Mouse (Mus musculus) R1 (cell line): ENCODE data around the gene Rubcnl.

Experiments
- DNase-seq: peaks from one replicate; pipeline ENCODE4 v3.0.0-alpha.2; 2018; ENCODE audit warnings: low read depth, low spot score

Gene Rubcnl

DNA sequence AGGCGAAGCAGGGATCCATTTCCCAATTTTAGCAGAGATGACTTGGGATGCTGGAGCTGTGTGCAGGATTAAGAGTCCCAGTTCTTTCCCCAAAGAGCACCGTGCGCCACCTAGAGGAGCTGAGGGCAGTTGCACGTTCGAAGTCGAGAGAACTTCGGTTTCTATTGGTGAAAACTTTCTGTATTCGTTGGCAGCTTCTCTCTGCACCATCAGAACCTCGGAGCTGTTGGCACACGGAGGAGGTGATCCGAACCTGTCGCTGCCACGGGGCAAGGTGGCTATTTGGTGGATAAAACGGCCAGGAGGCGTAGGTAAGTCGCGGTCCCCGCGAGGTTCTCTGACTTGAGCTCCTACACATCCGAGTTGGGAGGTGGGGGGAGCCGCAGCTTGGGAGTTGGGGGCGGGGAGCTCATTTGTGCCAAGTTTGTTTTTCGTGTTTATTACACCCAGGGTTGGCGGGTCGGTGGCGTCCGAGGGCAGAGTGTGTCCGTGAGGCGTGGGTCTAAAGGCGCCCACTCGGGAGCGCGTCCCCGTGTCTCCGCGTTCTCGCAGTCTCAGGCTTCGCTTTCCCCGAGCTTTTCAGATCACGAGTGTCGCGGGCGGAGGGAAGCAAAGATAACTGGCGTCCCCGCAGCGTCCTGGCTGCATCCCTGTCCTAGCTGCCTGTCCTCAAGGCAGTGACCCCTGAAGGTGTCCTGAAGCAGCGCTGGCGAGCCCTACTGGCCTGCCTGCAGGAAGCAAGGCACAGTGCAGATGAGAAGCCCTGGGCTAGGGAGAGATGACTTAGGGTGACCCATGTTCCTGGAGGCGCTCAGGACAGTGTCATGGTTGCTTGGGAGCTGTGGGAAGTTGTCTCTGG, at the start of gene Rubcnl:
TSS of gene Rubcnl (plus strand) at position 172 of the 859 bp plus-strand sequence.
- DNase-seq: peak; percentile 90

DNA sequence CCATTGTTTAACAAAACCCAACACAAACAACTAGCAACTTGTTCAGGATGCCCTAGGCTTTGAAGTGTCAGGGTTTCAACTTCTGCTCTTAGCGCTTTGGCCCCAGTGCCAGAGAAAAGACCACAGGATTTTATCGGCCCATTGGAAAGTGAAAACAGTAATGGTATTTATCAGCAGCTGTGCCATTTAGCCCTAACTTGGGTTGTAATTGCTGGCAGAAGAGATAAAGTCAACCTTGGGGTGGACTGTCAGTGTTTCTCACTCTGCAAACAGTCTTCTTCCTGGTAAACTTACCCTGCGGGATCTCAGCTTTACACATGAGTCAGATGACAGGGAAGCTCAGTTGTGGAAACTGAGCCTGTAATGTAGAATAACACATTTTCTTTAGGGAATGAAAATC, 43.6 kb upstream of the Rubcnl start:
- no peak for DNase-seq

DNA sequence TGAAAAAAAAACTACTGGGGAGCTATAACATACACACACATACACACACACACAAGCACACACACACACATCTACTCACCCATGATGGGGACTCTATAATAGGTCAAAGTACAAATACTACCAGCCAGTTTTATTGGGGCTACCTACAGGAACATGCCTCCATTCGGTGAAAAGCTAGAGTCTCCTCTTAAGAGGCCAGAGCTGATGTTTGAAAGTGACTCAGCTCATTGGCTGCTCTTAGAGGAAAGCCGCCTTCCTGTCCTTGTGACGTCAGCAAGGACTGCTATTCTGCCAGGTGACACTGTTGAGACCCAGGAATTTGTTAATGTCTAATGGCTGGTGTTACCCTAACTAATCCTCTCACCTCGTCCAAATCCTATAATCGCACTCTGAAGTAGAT, 43.1 kb upstream of the Rubcnl start:
- no peak for DNase-seq

DNA sequence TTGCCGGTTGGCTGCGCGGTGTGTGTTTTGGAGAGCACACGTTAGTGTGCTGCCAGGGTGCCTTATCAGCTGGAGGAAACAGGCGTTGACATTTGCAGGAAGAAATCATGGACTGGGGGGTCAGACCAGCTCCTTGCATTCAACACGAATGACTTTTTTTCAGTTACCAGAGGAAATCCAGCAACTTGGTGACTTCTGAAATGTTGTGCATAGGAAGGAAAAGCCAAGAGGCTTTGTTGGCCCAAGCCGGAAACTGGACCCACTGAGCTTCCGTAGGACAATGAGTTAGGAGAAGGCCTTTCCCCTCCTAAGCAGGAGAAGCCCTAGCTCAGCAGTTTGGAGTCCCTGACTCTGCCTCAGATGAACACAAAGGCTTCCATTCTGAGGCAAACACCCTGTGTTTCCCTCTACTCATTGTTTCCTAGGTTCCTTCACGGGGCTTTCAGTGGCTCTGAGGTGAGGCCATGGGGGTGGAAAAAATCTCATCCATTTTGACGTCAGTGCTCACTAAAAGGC, 41.6 kb upstream of the Rubcnl start:
- peak; percentile 80 for DNase-seq

DNA sequence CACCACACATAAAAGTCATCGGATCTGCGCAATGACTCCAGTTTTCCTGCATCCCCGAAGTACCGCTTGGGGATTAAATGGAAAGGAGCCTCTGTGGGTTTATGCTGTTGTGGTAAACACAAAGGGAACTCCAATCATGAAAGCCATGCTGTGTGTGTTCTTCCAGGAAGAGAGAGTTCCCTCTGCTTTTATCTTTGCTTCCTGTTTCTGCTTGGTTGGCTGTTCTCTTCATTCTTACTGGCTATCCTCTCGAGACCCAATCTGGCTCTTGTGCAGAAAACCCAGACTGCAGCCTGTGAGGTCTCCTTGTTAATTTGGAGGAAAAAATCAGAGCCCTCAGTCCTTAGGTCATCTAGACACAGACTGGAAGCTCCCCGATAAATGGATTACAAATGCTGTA, 38.9 kb upstream of the Rubcnl start:
- no peak for DNase-seq

DNA sequence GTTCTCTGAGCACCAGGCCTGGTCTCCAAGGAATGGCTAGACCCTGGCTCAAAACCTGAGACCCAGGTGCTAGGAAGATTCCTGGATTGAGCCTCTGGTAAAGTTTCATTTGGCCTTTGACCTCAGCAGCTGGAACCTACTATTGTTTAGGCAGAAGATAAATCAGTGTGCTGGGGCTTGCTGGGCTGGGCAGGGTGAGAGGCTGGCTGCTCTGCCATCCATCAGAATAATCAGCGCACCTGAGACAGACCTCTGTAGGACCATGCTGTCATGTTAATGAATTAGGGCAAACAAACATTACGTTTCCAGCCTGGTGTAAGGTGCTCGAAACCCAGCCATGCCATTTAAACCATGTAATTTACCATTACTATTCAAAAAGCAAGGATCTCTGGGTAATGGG, 34.8 kb upstream of the Rubcnl start:
- no peak for DNase-seq

DNA sequence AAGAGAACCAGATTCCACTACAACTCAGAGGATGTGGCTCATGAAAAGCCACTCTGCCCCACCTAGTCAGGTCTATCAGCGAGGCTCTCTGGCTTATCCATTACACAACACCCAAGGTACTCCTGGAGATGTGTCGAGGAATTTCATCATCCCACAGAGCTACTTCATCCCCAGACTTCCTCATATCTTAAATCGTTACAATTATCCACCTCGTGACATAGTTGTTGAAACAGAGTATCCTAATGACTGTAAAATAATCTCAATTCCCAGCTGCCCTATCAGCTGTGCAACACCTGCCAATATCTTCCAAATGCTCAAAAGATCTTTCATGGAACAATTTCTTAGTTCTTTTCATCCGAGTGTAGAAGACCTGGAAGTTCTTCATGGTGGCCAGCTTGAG, 32.7 kb upstream of the Rubcnl start:
- DNase-seq: no peak

DNA sequence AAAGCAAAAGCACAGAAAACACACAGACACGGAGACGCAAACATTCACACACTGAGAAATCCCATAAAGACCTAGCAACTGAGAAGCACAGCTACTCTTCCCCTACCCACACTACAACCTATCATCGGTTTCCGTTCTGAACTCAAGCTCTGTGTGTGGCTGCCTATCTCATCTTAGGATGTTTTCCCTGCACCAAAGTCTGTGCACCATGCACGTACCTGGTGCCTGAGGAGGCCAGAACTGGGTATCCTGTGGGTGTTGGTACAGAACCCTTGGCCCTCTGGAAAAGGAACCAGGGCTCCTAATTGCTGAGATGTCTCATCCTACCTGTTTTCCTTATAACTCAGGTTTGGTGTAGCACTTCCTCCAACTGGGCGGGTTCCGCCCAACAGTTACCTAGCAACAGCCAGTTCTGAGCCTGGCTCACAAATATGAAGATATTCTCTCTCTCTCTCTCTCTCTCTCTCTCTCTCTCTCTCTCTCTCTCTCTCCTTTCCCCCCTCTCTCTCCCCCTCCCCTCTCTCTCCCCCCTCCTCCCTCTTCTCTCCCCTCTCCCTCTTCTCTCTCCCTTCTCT, 30.9 kb upstream of the Rubcnl start:
- no peak for DNase-seq

DNA sequence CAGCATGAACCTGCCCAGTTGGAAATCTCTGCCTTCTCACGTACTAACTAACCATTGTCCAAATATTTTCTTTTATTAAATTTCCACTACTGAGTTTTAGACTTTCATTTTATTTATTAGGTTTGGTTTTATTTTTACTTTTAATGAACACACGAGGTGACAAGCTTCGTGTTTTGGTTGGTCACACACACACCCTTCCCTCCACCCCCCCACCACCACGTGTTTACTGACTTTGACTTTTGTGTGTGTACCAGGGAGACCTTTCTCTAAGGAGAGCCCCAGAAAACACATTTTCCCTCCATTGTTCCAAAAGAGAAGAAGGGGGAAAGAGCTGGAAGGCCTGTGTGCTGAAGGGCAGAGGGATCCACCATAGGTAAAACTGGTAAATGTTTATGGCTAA, 30.2 kb upstream of the Rubcnl start:
- no peak for DNase-seq

DNA sequence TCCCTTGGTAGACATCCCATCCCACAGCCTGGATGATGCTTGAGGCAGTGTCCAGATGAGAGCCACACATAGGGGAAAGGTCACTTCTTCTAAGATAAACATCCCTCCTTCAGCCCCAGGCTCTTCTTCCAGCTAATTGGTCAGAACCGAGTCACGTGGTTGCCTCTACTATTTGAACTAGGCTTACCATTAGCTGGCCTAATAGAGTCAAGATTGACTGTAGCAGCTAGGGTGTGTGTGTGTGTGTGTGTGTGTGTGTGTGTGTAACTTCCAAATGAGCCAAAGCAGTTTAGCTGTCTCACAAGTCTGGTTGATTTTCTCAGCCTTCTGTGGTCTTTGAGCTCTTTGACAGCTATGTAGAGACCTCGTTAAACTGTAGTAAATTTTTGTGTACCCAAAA, 29.3 kb upstream of the Rubcnl start:
- peak; percentile 8 for DNase-seq

DNA sequence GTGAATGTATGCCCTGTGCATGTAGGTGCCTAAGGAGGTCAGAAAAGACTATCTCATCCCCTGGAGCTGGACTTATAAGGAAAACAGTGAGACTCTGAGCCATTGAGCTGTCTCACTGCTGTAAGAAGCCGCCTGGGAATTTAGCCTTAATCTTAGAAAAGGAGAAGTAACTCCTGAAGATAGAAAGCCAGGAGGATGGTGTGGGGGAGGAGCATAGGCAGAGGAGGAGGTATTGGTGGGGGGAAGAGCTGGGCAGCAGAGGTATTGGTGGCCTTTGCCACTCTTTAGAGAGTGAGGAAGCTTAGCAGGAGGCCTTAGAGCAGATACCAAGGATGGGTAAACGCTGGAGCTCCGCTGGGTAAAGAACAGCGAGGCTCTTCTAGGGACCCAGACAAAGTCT, 26.5 kb upstream of the Rubcnl start:
- no peak for DNase-seq

DNA sequence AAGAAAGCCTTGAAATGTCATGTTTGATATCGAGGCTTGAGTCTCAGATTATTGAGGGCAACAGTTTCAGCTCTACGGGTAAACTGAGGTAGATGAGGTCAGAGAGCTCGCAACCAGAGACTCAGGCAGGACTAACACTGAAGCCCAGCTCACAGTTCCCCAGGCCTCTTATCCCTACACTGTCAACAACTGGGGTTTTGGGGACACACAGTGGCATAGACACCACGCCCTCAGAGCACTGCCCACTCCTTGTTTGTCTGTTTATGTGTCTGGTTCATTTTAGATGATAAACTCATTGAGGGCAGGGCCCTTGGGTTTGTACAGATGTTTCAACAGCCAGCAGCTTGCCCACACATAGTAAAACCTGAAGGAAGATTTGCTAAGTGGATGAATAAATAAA, 25.9 kb upstream of the Rubcnl start:
- no peak for DNase-seq

DNA sequence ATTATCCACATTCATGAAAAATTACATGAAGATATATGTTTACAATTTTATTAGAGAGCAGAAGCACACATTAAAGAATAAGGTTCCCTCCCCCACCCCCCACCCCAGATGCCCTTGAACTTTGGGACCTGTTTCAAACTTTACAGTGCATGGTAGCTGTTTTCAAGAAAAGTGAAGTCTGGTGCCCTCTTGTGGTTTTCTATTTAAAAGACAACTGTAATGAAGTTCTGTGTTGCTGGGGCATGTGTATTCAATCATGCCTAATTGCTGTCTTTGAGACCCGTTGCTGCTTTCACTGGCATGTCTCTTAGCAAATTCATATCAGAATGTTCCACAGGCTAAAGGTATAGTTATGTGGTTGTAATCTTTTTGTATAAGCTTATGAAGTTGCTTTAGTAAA, 25.3 kb upstream of the Rubcnl start:
- DNase-seq: peak; percentile 65

DNA sequence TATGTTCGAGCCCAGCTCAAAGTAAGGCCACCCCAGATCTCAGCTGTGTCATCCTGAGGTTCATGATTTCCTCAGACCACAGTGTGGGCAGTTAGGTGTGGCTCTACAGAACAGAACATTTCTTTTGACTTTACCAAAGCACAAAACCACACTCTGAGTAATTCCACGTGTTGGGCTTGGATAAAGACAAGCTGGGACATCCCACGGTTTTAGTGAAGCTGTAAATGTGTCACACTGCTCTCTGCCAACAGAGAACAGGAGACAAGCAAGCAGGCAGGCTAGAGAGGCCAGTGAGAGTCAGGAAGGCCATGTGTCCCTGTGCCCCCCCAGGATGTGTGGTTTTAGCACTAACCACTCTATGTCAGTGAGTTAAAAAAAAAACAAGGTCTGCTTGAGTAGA, 19.3 kb upstream of the Rubcnl start:
- DNase-seq: no peak

DNA sequence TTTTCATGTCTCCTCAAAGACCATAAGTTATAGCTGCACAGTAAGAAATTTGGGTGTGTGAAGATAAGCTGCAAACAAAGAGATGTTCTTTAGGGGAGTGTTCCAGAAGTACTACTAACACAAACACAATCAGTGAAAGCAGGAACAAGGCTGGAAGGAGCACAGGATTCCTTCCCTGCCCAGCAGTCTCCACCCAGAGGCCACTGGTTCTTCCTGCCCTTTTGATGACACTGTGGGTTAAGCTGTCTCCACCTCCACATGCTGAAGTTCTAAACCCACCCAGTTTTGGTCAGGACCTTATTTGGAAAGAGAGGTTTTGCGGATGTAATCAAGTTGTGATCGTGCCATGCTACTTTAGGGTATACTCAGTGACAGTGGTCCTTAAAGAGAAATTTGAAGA, 18.8 kb upstream of the Rubcnl start:
- no peak for DNase-seq

DNA sequence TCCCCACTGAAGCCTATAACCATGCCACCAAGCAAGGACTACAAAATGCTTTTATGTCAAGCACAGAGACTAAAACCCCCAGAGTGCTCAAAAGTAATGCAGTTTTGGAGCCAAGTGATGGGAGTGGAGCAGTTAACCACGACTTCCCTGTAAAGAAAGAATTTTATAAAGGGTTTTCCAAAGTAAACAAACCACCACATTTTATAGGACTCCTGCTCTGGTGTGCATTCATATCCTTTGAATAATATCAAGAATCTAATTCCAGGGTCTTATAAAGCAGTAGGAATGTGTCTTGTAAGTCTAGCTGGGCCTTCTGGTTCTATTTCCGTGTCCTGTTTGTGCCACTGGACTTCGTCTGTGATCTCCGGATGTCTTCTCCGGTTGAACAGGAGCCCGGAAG, 14.5 kb upstream of the Rubcnl start:
- DNase-seq: no peak

DNA sequence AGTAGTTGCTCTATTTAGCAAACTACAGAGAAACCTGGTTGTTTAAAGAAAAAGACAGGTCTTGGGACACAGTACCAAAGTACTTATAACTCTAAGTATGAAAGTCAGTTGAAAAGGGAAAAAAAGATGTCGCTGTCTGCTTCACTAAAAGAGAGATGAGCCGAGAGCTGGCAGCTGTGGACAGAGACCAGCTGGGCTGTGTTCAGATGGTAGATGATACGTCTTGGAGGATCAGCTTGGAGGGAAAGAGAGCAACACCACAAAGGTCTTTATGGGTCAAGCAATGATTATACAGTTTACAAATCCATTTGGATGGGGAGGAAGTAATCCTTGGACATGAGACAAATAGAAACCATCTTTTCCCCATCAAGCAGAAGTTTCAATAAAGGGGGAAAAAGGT, 12.5 kb upstream of the Rubcnl start:
- no peak for DNase-seq

DNA sequence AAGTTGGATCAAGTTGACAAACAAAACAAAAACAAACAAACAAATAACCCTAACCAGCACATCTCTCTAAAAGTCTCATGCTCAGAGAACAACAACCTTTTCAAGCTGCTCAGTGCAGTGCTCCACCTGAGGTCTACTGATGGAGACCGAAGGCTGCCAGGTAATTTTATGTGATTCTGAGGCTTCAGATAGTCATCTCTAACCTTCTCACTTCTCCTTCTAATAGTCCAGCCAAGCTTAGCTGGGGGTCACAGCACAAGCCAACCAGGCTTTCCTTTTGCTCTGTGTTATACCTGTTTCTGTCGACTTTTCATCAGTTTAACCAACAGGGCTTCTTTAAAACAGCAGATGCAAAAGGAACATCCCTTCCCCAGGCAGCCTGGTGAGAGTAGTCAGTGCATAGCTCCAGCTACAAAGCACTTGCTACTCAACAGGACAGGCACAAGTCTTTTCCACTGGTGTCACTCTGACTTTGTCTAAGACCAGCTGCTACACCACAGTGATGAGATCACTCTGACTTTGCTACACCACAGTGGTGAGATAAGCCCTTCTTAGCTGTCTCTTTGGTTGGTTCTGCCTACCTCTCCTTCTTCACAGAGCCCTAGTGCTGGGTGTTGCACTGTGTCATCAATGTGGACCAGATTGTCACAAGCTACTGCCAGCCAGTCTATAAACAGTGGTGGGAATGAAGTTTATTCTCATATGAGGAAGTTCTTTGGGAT, 10.2 kb upstream of the Rubcnl start:
- no peak for DNase-seq

DNA sequence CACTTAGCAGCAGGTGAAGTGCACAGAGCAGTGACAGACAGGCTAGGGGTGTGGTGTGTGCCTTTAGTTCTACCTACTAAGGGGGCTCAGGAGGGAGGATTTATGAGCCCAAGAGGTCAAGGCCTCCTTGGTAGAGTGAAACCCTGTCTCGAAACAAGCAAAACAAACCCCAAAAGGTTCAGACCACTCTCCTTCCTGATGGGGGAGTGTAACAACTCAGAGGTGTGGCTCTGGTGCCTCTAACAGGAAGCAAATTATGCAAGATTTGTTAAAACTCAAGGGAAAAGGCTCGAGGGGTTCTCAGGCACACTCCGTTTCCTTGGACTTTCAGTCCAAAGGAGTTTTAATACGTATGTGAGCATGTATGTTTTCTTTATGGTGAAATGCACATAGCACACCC, 5.5 kb upstream of the Rubcnl start:
- DNase-seq: no peak

DNA sequence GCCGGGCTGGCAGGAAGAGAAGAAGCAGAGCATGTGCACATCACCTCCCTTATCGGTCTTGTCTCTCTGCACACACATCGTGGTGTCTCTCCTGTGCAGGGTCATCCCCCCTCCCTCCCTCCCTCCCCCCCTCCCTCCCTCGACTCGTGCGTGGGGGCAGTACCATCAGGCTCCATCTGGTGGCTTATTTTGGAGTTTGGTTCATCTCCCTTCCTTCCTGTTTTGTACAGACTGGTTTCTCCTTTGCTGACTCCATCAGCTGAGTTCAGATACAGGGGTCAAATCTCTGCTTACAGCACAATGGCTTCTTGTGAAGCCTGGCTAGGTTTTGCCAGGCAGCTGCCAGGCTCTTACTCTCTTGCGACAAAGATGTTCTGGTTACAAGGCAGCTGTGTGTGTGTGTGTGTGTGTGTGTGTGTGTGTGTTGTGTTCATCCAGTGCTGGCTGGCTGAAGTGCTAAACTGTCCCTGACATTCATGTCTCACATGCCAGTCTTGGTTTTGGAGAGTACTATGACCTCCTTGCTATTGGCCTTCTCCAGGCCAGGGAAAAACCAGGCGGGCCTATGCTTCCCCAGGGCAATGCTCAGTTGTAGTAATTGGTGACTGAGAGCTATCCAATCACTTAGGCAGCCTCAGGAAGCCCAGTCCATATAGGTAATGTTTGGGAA, 4.7 kb upstream of the Rubcnl start:
- no peak for DNase-seq

DNA sequence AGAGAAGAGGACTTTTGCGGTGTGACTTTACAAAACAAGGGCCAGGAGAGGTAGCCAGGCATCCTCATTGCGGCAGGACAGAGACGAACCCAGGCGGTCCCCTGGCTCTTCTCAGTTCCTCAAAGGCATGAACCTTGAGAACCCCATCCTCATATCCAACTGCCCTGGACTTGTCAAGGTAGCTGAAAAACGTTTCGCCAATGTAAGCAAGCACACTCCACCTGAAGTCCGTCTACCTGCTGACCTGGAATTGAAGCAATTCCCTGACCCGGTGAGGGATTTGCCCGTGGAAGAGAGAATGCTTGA, 841 bp downstream of the Rubcnl start:
- DNase-seq: no peak

DNA sequence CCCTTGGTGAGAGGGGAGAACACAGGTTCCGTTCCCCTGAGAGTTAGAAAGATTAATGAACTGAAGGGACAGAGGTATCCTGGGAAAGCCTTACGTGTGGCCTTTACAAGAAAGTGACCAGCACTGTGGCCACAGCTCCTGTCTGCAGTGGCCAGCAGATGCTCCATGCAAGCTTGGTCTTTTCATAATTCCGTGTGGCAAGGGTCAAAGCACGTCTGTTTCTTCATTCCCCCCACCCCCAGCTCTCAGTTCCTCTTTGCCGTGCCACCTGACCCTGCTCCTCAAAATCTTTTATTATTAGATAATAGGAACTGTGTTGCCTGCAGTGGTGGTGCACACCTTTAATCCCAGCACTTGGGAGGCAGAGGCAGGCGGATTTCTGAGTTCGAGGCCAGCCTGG, 1.4 kb downstream of the Rubcnl start:
- no peak for DNase-seq
